Mouse (Mus musculus): ENCODE results near the gene Smim6. TPM values are rescaled to one million over a fixed set of nuclear protein-coding genes. Genes with fewer than 3 reads are reported as not detected.

The Smim6 gene
- 0.80 and 0.86 TPM in 2 replicates for polyA plus RNA-seq (2015; fragmentation: Nextera tagmentation; extraction: Ambion mirVana)

DNA sequence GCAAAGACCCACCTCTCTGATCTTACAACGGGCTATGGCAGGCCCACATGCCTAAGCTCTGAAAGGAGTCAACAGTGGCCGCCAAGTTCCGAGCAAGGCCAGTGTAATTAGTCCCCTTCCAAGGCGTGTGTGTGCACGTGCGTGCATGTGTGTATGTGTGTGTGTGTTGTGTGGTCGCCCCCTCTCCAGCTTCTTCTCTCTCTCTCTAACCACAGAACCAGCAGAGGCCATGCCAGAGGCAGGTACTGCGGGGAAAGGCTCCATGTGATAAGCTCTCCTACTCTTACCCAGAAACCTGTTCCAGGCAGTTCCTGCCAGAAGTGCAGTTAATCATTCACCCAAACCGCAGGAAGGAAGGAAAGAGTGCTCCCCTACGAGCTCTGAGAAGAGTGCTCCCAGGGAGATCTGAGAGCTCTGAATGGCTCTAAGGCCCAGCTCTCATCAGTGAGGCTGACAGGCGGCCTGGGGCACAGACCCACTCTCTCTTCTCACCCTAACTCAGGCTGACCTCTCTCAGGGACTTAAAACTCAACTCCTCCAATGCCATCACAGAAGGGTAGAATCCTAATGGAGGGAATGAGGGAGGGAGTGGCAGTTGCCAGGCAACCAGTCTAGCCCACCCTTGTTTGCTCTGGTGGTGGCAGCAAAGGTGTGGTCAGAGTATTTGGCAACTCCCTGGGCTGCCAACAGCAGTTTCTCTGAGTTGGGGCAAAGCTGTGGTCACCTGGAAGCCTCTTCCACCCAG lies at the start of gene Smim6:
TSS of gene Smim6 (plus strand) at position 386 of the 745 bp plus-strand sequence.
- Histone ChIP-seq H3K4me2 (no peak within 1 kb of the TSS), H3K4me3 (no peak within 1 kb of the TSS), H3K4me1 (no peaks in the 10 kb centered on the region), H3K36me3 (ENCODE audit: poor library complexity, severe bottlenecking) (peaks cover 64% of the 10 kb centered on the region), H3K9ac (no peak within 1 kb of the TSS), H3K9me3 (replicated peaks) (no peaks in the 10 kb centered on the region), H3K27me3 (no peaks in the 10 kb centered on the region), H3K27ac (no peak within 1 kb of the TSS)
- ATAC-seq, result no peak
- WGBS, result 86% methylated on average over 11 of the region's 11 CpGs

DNA sequence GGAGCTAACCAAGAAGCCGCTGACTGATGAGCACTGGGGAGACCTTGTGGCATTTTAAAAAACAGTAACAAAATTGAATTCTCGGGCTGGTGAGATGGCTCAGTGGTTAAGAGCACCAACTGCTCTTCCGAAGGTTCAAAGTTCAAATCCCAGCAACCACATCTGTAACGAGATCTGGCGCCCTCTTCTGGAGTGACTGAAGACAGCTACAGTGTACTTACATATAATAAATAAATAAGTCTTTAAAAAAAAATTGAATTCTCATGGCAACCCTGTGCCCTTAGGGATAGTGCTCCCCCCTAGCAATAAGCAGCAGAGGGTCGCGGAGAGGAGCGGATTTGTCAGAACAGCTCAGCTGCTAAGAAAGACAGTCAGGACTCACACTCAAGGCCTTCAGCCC lies 47.9 kb upstream of the Smim6 start:
- peaks cover 37% of the 10 kb centered on the region for H3K27me3 ChIP-seq
- H3K9ac ChIP-seq, result no peak overlapping the region
- no peaks in the 10 kb centered on the region for H3K36me3 ChIP-seq (ENCODE audit: poor library complexity, severe bottlenecking)
- WGBS, result 85% methylated on average over 8 of the region's 8 CpGs
- ATAC-seq, result no peak
- no peaks in the 10 kb centered on the region for H3K9me3 ChIP-seq (replicated peaks)
- no peak overlapping the region for H3K4me2 ChIP-seq
- no peak overlapping the region for H3K4me3 ChIP-seq
- no peak overlapping the region for H3K27ac ChIP-seq
- H3K4me1 ChIP-seq, result peaks cover 6% of the 10 kb centered on the region

DNA sequence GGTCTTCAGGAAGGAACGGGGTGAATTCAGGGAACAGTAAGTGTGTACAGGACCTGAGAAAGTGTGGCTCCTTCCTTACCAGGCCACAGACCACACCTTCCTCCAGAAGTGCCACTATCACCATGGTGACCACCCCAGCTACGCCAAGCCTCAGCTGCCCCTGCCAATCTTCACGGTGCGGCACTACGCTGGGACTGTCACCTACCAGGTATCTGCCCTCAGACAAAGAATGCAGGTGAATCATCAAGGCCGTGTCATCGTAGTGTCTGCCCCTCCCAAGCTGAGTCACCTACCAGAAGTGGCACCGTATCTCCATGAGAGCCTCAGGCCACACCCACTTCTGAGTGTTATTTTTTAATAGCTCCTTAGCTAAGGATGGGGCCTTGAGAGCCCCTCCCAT lies 42.4 kb upstream of the Smim6 start:
- no peak for ATAC-seq
- Histone ChIP-seq H3K36me3 (ENCODE audit: poor library complexity, severe bottlenecking) (no peaks in the 10 kb centered on the region), H3K27me3 (no peaks in the 10 kb centered on the region), H3K4me1 (no peaks in the 10 kb centered on the region), H3K9ac (no peak overlapping the region), H3K4me2 (no peak overlapping the region), H3K4me3 (no peak overlapping the region), H3K27ac (no peak overlapping the region), H3K9me3 (replicated peaks) (no peaks in the 10 kb centered on the region)
- 89% methylated on average over 8 of the region's 8 CpGs for WGBS

DNA sequence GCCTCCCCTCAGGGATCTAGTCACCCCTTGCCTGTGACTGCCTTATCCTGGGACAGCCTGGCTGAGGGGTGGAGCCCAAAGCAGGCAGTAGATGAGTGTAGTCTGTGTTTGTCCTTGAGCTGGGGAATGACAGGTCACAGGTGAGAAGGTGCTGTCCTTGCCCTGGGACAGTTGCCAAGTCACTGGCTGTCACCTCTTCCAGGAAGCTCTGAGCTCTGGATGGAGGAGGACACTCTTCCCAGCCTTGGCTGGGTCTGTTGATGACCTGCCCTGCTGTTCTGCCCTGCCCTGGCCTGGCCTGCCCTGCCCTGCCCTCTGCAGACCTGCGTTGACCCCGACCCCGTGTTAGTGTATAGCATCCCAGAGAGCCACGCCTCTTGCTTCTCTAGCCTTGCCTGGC lies 39.4 kb upstream of the Smim6 start:
- Histone ChIP-seq H3K4me1 (no peaks in the 10 kb centered on the region), H3K27me3 (no peaks in the 10 kb centered on the region), H3K4me2 (no peak overlapping the region), H3K27ac (no peak overlapping the region), H3K4me3 (no peak overlapping the region), H3K9me3 (replicated peaks) (no peaks in the 10 kb centered on the region), H3K9ac (no peak overlapping the region), H3K36me3 (ENCODE audit: poor library complexity, severe bottlenecking) (no peaks in the 10 kb centered on the region)
- no peak for ATAC-seq
- WGBS, result 75% methylated on average over 4 of the region's 4 CpGs

DNA sequence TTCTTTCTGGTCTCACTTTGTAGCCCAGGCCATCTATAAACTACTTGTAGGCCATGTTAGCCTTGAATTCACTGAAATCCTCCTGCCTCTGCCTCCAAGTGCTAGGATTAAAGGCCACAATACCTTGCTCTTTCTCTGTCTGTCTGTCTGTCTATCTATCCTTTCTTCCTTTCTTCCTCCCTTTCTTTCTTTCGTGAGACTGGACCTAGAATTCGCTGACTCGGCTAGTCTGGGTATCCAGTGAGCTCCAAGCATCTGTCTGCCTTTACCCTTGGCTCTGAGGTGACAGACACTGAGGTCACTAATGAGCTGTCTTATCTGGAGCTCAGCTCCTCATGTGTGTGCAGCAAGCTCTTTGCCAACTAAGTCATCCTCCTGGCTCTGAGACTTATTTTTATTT lies 35.9 kb upstream of the Smim6 start:
- no peak for ATAC-seq
- no peak overlapping the region for H3K4me3 ChIP-seq
- WGBS, result 88% methylated on average over 3 of the region's 3 CpGs
- H3K9ac ChIP-seq, result no peak overlapping the region
- no peak overlapping the region for H3K27ac ChIP-seq
- no peaks in the 10 kb centered on the region for H3K9me3 ChIP-seq (replicated peaks)
- no peaks in the 10 kb centered on the region for H3K36me3 ChIP-seq (ENCODE audit: poor library complexity, severe bottlenecking)
- H3K4me1 ChIP-seq, result no peaks in the 10 kb centered on the region
- no peaks in the 10 kb centered on the region for H3K27me3 ChIP-seq
- H3K4me2 ChIP-seq, result no peak overlapping the region

DNA sequence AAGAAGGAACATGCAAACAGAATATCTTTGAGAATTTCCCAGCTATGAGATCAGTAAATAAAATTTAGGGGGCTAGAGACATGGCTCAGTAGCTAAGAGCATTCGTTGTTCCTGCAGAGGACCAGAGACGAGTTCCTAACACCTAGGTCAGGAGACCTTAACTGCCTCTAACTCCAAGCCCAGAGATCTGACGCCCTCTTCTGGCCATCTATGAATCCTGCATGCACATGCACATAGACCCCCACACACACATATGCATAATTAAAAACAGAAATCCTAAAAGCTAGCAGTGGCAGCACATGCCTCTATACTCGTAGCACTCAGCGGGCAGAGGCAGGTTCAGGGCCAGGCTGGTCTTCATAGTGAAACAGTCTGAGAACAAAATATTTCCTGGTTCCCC lies 35.4 kb upstream of the Smim6 start:
- H3K9me3 ChIP-seq (replicated peaks), result no peaks in the 10 kb centered on the region
- no peak overlapping the region for H3K9ac ChIP-seq
- H3K4me3 ChIP-seq, result no peak overlapping the region
- 82% methylated on average over 5 of the region's 5 CpGs for WGBS
- H3K36me3 ChIP-seq (ENCODE audit: poor library complexity, severe bottlenecking), result no peaks in the 10 kb centered on the region
- no peaks in the 10 kb centered on the region for H3K4me1 ChIP-seq
- H3K27me3 ChIP-seq, result no peaks in the 10 kb centered on the region
- no peak overlapping the region for H3K27ac ChIP-seq
- no peak overlapping the region for H3K4me2 ChIP-seq
- ATAC-seq, result no peak

DNA sequence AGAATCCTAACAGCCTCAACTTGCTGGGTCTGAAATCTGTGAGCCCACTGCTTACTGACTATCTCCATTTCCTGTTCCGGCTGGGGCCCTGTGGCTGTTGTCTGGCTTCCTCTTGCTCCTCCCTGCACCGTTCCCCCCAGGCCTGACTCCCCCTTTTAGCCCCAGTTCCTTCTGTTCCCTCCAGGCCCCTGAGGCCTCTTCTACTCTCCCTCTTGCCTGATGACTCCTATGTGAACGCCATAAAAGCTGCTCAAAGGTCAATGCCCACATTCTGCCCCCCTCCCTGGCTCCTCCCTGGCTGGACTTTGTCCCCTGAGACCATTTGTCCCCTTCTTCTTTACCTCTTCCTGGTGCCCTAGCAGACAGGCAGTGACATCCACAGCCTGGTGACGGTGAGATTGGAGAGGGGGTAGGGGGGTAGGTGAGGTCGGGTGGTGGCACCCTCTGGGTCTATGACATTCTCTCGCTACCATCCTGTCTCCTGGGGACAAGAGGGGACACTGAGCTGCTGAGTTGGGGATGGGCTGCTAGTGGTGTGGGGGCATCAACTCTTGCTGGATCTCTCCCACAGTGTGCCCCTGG lies 34.6 kb upstream of the Smim6 start:
- no peak for ATAC-seq
- 71% methylated on average over 6 of the region's 6 CpGs for WGBS
- H3K4me1 ChIP-seq, result no peaks in the 10 kb centered on the region

DNA sequence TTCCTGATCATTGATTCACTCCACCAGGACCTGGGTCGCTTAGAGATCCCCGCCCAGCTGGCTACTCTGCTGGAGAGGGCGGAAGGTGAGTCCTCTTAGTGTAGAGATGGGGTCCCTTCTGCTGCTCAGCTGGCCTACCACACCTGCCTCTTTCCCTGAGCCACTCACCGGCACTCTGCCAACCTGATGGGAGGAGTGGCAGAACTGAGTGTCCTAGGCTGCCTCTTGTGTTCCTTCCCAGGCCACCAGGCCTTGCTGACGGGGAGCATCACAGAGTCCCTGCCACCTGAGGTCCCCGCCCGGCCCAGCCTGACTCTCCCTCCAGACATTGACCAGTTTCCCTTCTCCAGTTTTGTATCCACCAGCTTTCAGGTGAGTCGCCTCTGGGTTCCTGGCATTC lies 33.7 kb upstream of the Smim6 start:
- Histone ChIP-seq H3K27ac (no peak overlapping the region), H3K27me3 (peaks cover 5% of the 10 kb centered on the region; the same call in 1 of the 2 replicates), H3K4me2 (no peak overlapping the region), H3K4me1 (no peaks in the 10 kb centered on the region), H3K4me3 (no peak overlapping the region), H3K36me3 (ENCODE audit: poor library complexity, severe bottlenecking) (no peaks in the 10 kb centered on the region), H3K9ac (no peak overlapping the region), H3K9me3 (replicated peaks) (no peaks in the 10 kb centered on the region)
- no peak for ATAC-seq
- 81% methylated on average over 8 of the region's 8 CpGs for WGBS

More for the DNA sequence above, 34.6 kb upstream of the Smim6 start:
- no peaks in the 10 kb centered on the region for H3K36me3 ChIP-seq (ENCODE audit: poor library complexity, severe bottlenecking)
- no peak overlapping the region for H3K4me3 ChIP-seq
- H3K27me3 ChIP-seq, result no peaks in the 10 kb centered on the region; the same call in 1 of the 2 replicates
- no peaks in the 10 kb centered on the region for H3K9me3 ChIP-seq (replicated peaks)
- H3K9ac ChIP-seq, result no peak overlapping the region
- no peak overlapping the region for H3K4me2 ChIP-seq
- H3K27ac ChIP-seq, result no peak overlapping the region

DNA sequence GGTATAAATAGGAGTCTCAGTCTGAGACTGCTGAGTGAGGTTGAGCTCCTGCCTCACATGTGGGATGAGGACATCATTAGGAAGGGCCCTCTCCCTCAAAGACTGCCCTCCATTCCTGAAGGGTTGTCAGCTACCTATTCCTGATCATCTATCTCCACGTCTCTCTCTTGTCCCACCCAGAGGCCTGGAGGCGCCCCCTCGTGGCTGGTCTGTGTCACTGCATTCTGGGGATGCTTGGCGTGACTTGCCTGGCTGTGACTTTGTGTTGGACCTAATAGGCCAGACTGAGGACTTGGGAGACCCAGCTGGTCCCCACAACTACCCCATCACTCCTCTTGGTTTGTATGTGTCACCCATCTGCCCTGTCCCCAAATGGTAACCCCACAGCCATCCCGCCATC lies 30.8 kb upstream of the Smim6 start:
- Histone ChIP-seq H3K27ac (no peak overlapping the region), H3K36me3 (ENCODE audit: poor library complexity, severe bottlenecking) (no peaks in the 10 kb centered on the region), H3K4me3 (no peak overlapping the region), H3K9me3 (replicated peaks) (no peaks in the 10 kb centered on the region), H3K27me3 (peaks cover 14% of the 10 kb centered on the region; the same call in 1 of the 2 replicates), H3K4me1 (no peaks in the 10 kb centered on the region), H3K9ac (no peak overlapping the region), H3K4me2 (no peak overlapping the region)
- ATAC-seq, result no peak
- 25% methylated on average over 5 of the region's 5 CpGs for WGBS

DNA sequence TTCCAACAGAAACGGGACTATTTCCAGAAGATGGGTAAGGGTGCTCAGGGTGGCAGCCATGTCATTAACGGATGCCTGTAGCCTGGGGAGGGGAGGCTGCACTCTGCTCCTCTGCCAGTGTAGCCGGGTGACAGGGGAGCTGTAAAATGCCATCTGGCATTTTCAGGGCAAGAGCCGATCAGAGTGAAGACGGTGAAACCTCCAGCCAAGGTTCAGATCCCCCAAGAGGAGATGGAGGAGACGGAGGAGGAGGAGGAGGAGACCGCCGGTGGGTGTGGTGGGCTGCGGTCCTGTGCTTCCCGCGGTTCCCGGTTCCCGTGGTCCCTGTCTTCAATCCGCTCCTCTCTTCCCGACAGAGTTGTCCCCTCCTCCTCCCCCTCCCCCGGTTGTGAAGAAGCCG lies 28.6 kb upstream of the Smim6 start:
- no peak overlapping the region for H3K4me3 ChIP-seq
- H3K4me2 ChIP-seq, result no peak overlapping the region
- H3K36me3 ChIP-seq (ENCODE audit: poor library complexity, severe bottlenecking), result no peaks in the 10 kb centered on the region
- no peak overlapping the region for H3K27ac ChIP-seq
- H3K4me1 ChIP-seq, result no peaks in the 10 kb centered on the region
- H3K27me3 ChIP-seq, result peaks cover 14% of the 10 kb centered on the region; the same call in 1 of the 2 replicates
- no peaks in the 10 kb centered on the region for H3K9me3 ChIP-seq (replicated peaks)
- 39% methylated on average over 17 of the region's 17 CpGs for WGBS
- ATAC-seq, result no peak
- H3K9ac ChIP-seq, result no peak overlapping the region

DNA sequence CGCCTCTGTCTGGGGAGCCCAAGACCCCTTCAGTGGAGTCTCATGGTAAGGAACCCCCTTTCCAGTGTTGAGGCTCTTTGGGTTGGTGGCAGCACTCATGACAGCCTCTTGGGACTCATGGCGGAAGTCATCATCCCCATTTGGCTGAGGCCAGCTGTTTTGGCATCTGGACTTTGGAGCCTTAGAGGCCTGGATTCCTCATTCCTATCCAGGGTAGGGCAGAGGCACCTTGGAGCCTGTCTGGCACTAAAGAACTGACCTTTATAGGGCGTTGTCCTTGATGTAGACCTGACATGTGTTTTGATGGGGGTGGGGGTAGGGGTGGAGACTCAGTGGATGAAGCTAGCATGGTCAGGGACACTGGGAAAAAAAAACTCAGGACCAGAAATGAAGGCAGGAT lies 27.5 kb upstream of the Smim6 start:
- Histone ChIP-seq H3K9me3 (replicated peaks) (no peaks in the 10 kb centered on the region), H3K27ac (no peak overlapping the region), H3K4me2 (no peak overlapping the region), H3K27me3 (peaks cover 14% of the 10 kb centered on the region; the same call in 1 of the 2 replicates), H3K4me3 (no peak overlapping the region), H3K4me1 (no peaks in the 10 kb centered on the region), H3K9ac (no peak overlapping the region), H3K36me3 (ENCODE audit: poor library complexity, severe bottlenecking) (no peaks in the 10 kb centered on the region)
- ATAC-seq, result no peak
- WGBS, result 93% methylated on average over 3 of the region's 3 CpGs

DNA sequence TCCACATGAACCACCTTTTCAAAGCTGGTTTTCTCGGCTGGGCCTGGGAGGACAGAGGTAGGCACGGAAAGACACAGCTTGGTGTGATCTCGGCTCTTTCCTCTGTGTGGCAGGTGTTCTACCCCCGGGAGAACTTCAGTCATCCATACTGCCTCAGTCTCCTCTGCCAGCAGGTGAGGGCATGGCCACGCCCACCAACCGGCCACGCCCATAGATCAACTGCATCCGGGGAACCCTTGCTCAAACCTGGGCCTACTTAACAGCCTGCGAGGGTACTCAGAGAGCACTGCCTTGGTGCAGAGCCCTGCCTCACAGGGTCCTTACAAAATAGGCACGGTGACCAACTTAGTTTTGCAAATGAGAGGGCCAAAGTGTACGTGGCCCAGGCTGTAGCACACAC lies 26.5 kb upstream of the Smim6 start:
- no peak overlapping the region for H3K4me3 ChIP-seq
- H3K27me3 ChIP-seq, result peaks cover 14% of the 10 kb centered on the region; the same call in 1 of the 2 replicates
- ATAC-seq, result no peak
- H3K9ac ChIP-seq, result no peak overlapping the region
- no peak overlapping the region for H3K27ac ChIP-seq
- H3K4me1 ChIP-seq, result no peaks in the 10 kb centered on the region
- 83% methylated on average over 11 of the region's 11 CpGs for WGBS
- H3K36me3 ChIP-seq (ENCODE audit: poor library complexity, severe bottlenecking), result no peaks in the 10 kb centered on the region
- no peak overlapping the region for H3K4me2 ChIP-seq
- no peaks in the 10 kb centered on the region for H3K9me3 ChIP-seq (replicated peaks)
